In genomic region chr12:106174981-106175700, GRCm38 (mm10) we compare ENCODE assay signal across 8 mouse cellular contexts.
DNase-seq lines count a peak whose midpoint lies in the region; ATAC-seq and TF ChIP-seq lines count a peak whose summit lies in the region.

No protein-coding gene starts in this region.

- no peak for TF ChIP-seq POLR2A in kidney, adult 2 months (IDR thresholded peaks at IDR 0.05; ENCODE audit: low read depth, low read length)
- no peak for TF ChIP-seq POLR2A in thymus, adult 2 months (IDR thresholded peaks at IDR 0.05; ENCODE audit: control insufficient read depth, extremely low read depth, insufficient read depth, low read length, poor library complexity)

- 4% methylated on average over 27 of the region's 27 CpGs for WGBS in embryonic facial prominence, embryonic 14.5 days
- 7% methylated on average over 27 of the region's 27 CpGs for WGBS in kidney, adult 2 months
- WGBS in midbrain, embryonic 15.5 days, result 2% methylated on average over 27 of the region's 27 CpGs
- 8% methylated on average over 27 of the region's 27 CpGs for WGBS in thymus, adult 2 months

- TF ChIP-seq CTCF in layer of hippocampus, adult 2 months (conservative IDR thresholded peaks at IDR 0.05), result no peak
- TF ChIP-seq CTCF in kidney, adult 2 months (conservative IDR thresholded peaks at IDR 0.05; ENCODE audit: insufficient read depth, insufficient read length, low read depth, low read length), result no peak
- TF ChIP-seq CTCF in thymus, adult 2 months (IDR thresholded peaks at IDR 0.05; ENCODE audit: borderline replicate concordance, control insufficient read depth, extremely low read depth, insufficient read depth, low read length, poor library complexity), result no peak

- no peaks in the 10 kb centered on the region for H3K36me3 ChIP-seq in embryonic facial prominence, embryonic 14.5 days (ENCODE audit: control insufficient read depth, insufficient read depth, low read length)
- no peaks in the 10 kb centered on the region for H3K36me3 ChIP-seq in kidney, adult 2 months (ENCODE audit: control insufficient read depth, insufficient read depth, low read length)
- no peaks in the 10 kb centered on the region for H3K36me3 ChIP-seq in midbrain, embryonic 15.5 days (replicated peaks)
- no peaks in the 10 kb centered on the region for H3K36me3 ChIP-seq in thymus, adult 2 months (ENCODE audit: control insufficient read depth, insufficient read depth, low read length)

- H3K4me1 ChIP-seq in embryonic facial prominence, embryonic 14.5 days (ENCODE audit: control insufficient read depth, insufficient read depth, low read length), result 0 out of 2 replicates have a peak, but pooled peaks cover 5% of the 10 kb centered on the region
- H3K4me1 ChIP-seq in kidney, adult 2 months (ENCODE audit: control insufficient read depth, insufficient read depth, low read length), result peaks cover 4% of the 10 kb centered on the region; the same call in 1 of the 2 replicates
- peaks cover 32% of the 10 kb centered on the region for H3K4me1 ChIP-seq in midbrain, embryonic 15.5 days
- H3K4me1 ChIP-seq in thymus, adult 2 months (replicated peaks; ENCODE audit: control insufficient read depth, insufficient read depth, low read length), result no peaks in the 10 kb centered on the region

- H3K9me3 ChIP-seq in embryonic facial prominence, embryonic 14.5 days (ENCODE audit: control insufficient read depth, low read length), result no peaks in the 10 kb centered on the region
- no peaks in the 10 kb centered on the region for H3K9me3 ChIP-seq in midbrain, embryonic 15.5 days

- peak overlapping the region; percentile 95 for H3K27ac ChIP-seq in layer of hippocampus, adult 2 months
- H3K27ac ChIP-seq in embryonic facial prominence, embryonic 14.5 days (replicated peaks; ENCODE audit: low read depth, low read length), result no peak overlapping the region
- H3K27ac ChIP-seq in kidney, adult 2 months (ENCODE audit: insufficient read depth, low read depth, low read length), result no peak overlapping the region
- H3K27ac ChIP-seq in midbrain, embryonic 15.5 days, result peak overlapping the region; percentile 75
- no peak overlapping the region for H3K27ac ChIP-seq in thymus, adult 2 months (ENCODE audit: control insufficient read depth, insufficient read depth, low read length)

- peak overlapping the region; percentile 53 for H3K4me3 ChIP-seq in layer of hippocampus, adult 2 months
- peak overlapping the region; percentile 49 for H3K4me3 ChIP-seq in embryonic facial prominence, embryonic 14.5 days (ENCODE audit: low read depth, low read length)
- peak overlapping the region; percentile 26 for H3K4me3 ChIP-seq in kidney, adult 2 months (ENCODE audit: insufficient read depth, low read depth, low read length)
- H3K4me3 ChIP-seq in midbrain, embryonic 15.5 days, result peak overlapping the region; percentile 43
- no peak overlapping the region for H3K4me3 ChIP-seq in thymus, adult 2 months (ENCODE audit: control insufficient read depth, insufficient read depth, low read length)

- H3K27me3 ChIP-seq in embryonic facial prominence, embryonic 14.5 days (replicated peaks; ENCODE audit: control insufficient read depth, insufficient read depth, low read length), result peaks cover 33% of the 10 kb centered on the region
- H3K27me3 ChIP-seq in kidney, adult 2 months (replicated peaks; ENCODE audit: control insufficient read depth, insufficient read depth, low read length), result no peaks in the 10 kb centered on the region; the same call in 1 of the 2 replicates
- H3K27me3 ChIP-seq in midbrain, embryonic 15.5 days (replicated peaks), result no peaks in the 10 kb centered on the region
- peaks cover 5% of the 10 kb centered on the region; the same call in 1 of the 2 replicates for H3K27me3 ChIP-seq in thymus, adult 2 months (ENCODE audit: control insufficient read depth, insufficient read depth, low read length)

- ATAC-seq in embryonic facial prominence, embryonic 14.5 days (ENCODE audit: low read depth), result no peak
- no peak; the same call in 1 of the 2 replicates for ATAC-seq in midbrain, embryonic 15.5 days (replicated peaks)

- no peak for DNase-seq in layer of hippocampus, adult 2 months (ENCODE audit: low spot score in 2 of 2)
- no peak for DNase-seq in layer of hippocampus, adult 9-10 months (ENCODE audit: low spot score)
- DNase-seq in embryonic facial prominence, embryonic 14.5 days (ENCODE audit: low spot score), result no peak
- no peak for DNase-seq in kidney, adult 2 months
- no peak for DNase-seq in thymus, adult 2 months
- no peak for DNase-seq in right cerebral cortex, postnatal 10 days (ENCODE audit: low spot score in 2 of 2)
- DNase-seq in thymus, postnatal 0 days (ENCODE audit: low spot score), result no peak

- H3K9ac ChIP-seq in embryonic facial prominence, embryonic 14.5 days (ENCODE audit: low read depth, low read length), result peak overlapping the region; percentile 51
- peak overlapping the region; percentile 35 for H3K9ac ChIP-seq in midbrain, embryonic 15.5 days

- peak overlapping the region; percentile 91 for H3K4me2 ChIP-seq in embryonic facial prominence, embryonic 14.5 days (ENCODE audit: low read depth, low read length)
- peak overlapping the region; percentile 88 for H3K4me2 ChIP-seq in midbrain, embryonic 15.5 days

Comparison
In these comparisons a context has a peak if more than half of its experiments do, and no peak if none do; other contexts are left out.
1. H3K27ac ChIP-seq: peak in layer of hippocampus, adult 2 months (single experiment) and midbrain, embryonic 15.5 days (single experiment); none in embryonic facial prominence, embryonic 14.5 days (single experiment), kidney, adult 2 months (single experiment) and thymus, adult 2 months (single experiment).